Mouse (Mus musculus) thymus, postnatal 4 days (tissue): ENCODE results near the gene Pde8a.

Experiments
- DNase-seq: peaks from one replicate; pipeline ENCODE4 v3.0.0; 2021

Gene Pde8a

DNA sequence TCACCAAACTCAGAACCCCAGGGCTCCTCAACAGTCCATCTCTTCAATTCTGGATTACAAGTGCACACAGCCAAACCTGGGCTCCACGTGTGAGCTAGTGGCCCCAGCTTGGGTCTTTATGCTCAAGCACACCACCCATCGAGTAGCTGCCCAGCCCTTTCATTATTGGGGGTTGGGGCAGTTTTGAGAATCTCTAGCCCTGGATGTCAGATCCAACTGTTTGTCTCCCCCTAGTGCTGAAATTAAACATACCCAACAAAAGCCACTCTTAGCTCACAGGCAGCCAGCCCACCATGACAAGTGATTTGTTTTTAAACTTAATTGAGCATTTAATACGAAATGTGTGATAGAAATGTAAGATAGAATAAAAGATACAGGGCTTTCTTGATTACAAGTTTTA lies 128.2 kb downstream of the Pde8a start:
- DNase-seq, result no peak

DNA sequence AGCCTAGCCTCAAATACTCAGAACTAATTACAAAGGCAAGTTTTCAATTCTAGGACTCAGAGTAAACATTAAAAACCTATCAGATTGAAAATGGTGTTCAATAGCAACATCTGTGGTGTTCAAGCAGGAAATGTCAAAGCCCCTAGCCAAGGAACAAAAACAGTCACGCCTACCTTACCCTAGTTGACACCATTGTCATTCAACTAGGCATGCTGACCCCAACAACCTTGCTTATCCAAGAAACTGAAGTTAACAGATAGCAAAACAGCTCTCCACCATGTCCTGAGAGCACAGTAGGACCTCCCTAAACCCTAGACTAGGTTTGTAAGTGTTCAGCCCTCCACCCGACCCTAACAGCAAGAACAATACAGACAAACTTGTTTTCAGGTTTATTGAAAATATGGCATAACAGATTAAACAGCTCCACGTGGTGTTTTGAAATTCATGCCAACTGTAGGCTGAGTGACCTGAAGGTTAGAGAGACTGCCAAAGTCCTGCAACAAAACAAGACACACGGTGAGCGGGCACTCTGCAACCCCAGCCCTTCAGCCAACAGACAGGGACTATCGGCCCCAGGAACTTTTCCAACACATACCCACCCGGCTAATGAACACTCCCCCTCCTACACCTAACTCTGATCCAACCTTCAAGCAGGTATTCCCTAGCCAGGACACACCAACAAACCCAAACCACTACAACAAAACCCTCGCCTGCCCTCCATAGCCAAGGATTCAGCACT lies 129.1 kb downstream of the Pde8a start:
- no peak for DNase-seq

- DNase-seq, result no peak
Measured at GRCm38 (mm10) chr7:81343316-81343715, 129.9 kb downstream of the Pde8a start.

DNA sequence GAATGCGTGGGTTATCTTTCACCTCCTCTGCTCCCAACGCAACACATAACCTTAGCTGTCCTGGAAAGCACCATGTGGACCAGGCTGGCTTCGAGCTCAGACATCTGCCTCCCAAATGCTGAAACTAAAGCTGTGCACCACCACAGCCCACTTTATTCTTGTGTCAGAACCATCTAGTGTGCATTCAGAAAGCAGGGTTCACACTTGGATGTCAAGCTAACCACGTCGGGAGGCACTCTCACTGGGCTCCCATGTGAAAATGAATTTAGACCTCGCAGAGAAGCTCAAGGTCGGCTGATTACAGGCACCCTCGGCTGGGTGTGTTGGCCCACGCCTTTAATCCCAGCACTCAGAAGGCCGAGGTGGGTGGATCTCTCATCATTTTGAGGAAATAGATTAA lies 130.4 kb downstream of the Pde8a start:
- DNase-seq, result no peak

DNA sequence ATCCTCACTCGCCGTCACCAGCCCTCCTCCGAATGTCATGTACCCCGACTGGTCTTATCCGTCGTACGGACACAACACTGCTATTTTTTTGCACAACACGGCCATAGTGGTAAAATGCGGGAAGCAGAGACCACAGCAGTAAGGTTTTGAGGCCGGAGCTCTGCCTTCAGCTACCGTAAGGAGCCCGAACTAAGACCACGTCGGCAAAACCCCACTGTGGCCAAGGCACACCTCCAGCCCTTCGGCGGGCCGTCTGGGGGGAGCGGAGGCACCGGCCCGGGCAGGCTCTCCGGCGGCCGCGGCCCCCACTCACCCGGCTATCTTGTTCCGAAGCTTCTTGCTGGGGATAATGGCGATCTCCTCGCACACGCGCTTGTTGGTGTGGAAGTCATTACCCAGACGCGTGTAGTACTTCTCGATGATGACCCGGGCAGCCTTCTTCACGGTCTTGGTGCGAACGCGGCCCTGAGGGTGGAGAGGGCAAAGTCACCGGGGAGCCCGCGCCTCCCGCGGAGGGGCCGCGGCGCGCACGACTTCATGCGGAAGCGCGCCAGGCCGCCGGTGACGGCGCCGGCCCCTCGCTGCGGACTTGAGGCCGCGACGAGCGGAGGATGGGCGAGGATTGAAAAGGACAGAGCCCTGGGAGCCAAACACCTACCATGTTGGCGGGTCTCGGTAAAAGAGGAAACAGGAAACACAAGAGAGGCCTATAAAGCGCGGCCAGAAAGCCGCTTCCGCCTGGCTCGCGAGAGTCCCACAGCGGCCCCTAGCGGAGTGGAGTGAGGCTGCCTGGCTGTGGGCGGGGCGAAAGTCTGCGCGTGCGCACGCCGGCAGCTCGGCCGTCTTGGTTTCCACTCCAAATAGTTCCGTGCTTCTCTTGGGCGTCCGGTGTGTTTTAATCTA lies 131.4 kb downstream of the Pde8a start, which contains the start of gene Rps17:
TSS of gene Rps17 (minus strand) at position 711 of the 903 bp plus-strand sequence.
- peak; percentile 99 for DNase-seq

GRCm38 (mm10) chr7:81345447-81346170 lies 132.2 kb downstream of the Pde8a start:
- no peak for DNase-seq

GRCm38 (mm10) chr7:81348206-81348605 lies 134.8 kb downstream of the Pde8a start:
- DNase-seq, result no peak

- DNase-seq, result peak; percentile 55
Measured at GRCm38 (mm10) chr7:81351826-81352225, 138.4 kb downstream of the Pde8a start.

DNA sequence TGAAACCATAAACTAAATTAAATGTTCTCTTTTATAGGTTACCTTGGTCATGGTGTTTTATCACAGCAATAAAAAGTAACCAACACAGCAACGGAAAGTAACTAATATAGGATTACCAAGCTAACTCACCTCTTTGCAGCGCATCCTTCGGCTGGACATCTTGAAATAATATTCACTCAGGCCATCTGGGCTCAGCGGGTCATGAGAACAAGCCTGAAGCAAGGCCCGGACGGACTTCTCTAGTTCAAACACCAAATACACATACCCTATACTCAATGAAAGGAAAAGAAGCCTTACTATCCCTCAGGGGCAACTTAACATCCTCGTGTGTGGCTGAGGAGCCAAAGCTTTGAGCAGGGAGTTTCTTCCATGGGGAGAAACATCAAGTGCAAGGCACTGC lies 142.3 kb downstream of the Pde8a start:
- no peak for DNase-seq

GRCm38 (mm10) chr7:81356360-81356759 lies 143.0 kb downstream of the Pde8a start:
- DNase-seq, result no peak

- DNase-seq, result no peak
Measured at GRCm38 (mm10) chr7:81356975-81357374, 143.6 kb downstream of the Pde8a start.

- DNase-seq, result no peak
Measured at GRCm38 (mm10) chr7:81367946-81368345, 154.6 kb downstream of the Pde8a start.

DNA sequence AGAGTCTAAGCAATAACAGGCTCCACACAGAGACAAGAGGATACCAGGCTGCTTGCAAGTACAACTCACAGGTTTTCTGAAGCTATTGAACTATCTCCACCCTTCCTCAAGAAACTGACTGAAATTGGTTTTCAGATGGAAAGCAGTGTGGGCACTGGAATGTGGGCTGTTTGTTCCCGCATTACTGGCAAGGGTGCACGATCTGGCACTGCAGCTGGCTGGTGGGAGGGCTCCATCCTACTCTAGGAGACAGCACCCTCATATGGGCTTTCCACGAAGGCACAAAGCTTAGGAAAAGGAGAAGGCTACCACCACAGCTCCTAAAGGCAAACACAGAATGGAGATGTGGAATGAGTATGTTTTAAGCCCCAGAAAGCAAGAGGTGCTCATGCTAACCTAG lies 156.3 kb downstream of the Pde8a start:
- no peak for DNase-seq

GRCm38 (mm10) chr7:81371811-81372210 lies 158.4 kb downstream of the Pde8a start:
- no peak for DNase-seq

GRCm38 (mm10) chr7:81372337-81372920 lies 159.0 kb downstream of the Pde8a start:
- no peak for DNase-seq

DNA sequence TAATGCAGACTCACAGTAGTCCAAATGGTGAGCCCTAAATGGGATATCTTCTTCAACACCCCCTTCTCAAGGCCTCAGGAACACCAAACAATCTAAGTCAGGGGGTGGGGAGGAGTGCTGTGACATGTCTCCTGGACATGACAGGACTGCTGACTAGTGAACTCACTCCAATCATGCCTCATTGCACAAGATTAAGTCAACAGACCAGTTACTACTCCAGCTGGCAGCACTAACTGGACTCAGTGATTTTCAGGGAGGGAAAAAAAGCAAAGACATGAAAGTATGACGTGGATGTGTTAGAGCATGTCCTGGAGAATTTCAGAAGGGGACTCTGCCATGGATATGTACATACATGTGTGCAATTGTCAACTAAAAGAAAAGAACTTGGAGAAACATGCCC lies 166.0 kb downstream of the Pde8a start:
- DNase-seq, result no peak
